Mouse (Mus musculus): ENCODE results near the gene Ly6g6d.
A peak's percentile ranks its signal among the peaks of the same experiment; 100 is the strongest.

The Ly6g6d gene

GRCm38 (mm10) chr17:35070556-35071229, 7.2 kb downstream of the Ly6g6d start:
- no peak for DNase-seq (ENCODE audit: low spot score in 2 of 2)

GRCm38 (mm10) chr17:35068213-35068914, 9.5 kb downstream of the Ly6g6d start:
- DNase-seq (ENCODE audit: low spot score in 2 of 2), result no peak

- DNase-seq (ENCODE audit: low spot score in 2 of 2), result no peak
These were observed 11.8 kb downstream of the Ly6g6d start, which contains the start of gene Mpig6b for GRCm38 (mm10) chr17:35066084-35066483. TSS of gene Mpig6b (minus strand) at chr17:35066184.

GRCm38 (mm10) chr17:35064951-35065947, 12.6 kb downstream of the Ly6g6d start, which contains the start of gene Ly6g6c:
TSS of gene Ly6g6c (plus strand) at chr17:35065388.
- peak in 1 of 2 experiments; percentile 37 for DNase-seq (ENCODE audit: low spot score in 2 of 2)

GRCm38 (mm10) chr17:35064378-35064877, 13.4 kb downstream of the Ly6g6d start:
- no peak for DNase-seq (ENCODE audit: low spot score in 2 of 2)

GRCm38 (mm10) chr17:35063466-35063865, 14.4 kb downstream of the Ly6g6d start:
- DNase-seq (ENCODE audit: low spot score in 2 of 2), result no peak

- no peak for DNase-seq (ENCODE audit: low spot score in 2 of 2)
These were observed 16.6 kb downstream of the Ly6g6d start for GRCm38 (mm10) chr17:35061299-35061698.

- peak; percentile 54 to 70 for DNase-seq (ENCODE audit: low spot score in 2 of 2)
These were observed 17.0 kb downstream of the Ly6g6d start for GRCm38 (mm10) chr17:35060737-35061297.

- DNase-seq (ENCODE audit: low spot score in 2 of 2), result no peak
These were observed 17.8 kb downstream of the Ly6g6d start for GRCm38 (mm10) chr17:35060071-35060470.

GRCm38 (mm10) chr17:35058911-35059892, 18.7 kb downstream of the Ly6g6d start, which contains the start of gene Ddah2:
TSS of gene Ddah2 (plus strand) at chr17:35059035.
- DNase-seq (ENCODE audit: low spot score in 2 of 2), result peak; percentile 88 to 95

- DNase-seq (ENCODE audit: low spot score in 2 of 2), result no peak
These were observed 19.5 kb downstream of the Ly6g6d start for GRCm38 (mm10) chr17:35058316-35058715.

- DNase-seq (ENCODE audit: low spot score in 2 of 2), result no peak
These were observed 20.8 kb downstream of the Ly6g6d start for GRCm38 (mm10) chr17:35057090-35057489.

- no peak for DNase-seq (ENCODE audit: low spot score in 2 of 2)
These were observed 22.0 kb downstream of the Ly6g6d start for GRCm38 (mm10) chr17:35055691-35056495.

GRCm38 (mm10) chr17:35052271-35052798, 25.5 kb downstream of the Ly6g6d start:
- no peak for DNase-seq (ENCODE audit: low spot score in 2 of 2)

GRCm38 (mm10) chr17:35051156-35052086, 26.4 kb downstream of the Ly6g6d start:
- peak; percentile 70 to 85 for DNase-seq (ENCODE audit: low spot score in 2 of 2)

- peak; percentile 82 to 90 for DNase-seq (ENCODE audit: low spot score in 2 of 2)
These were observed 27.6 kb downstream of the Ly6g6d start for GRCm38 (mm10) chr17:35050126-35050750.

- peak; percentile 70 to 82 for DNase-seq (ENCODE audit: low spot score in 2 of 2)
These were observed 28.3 kb downstream of the Ly6g6d start, which contains the start of gene Clic1 for GRCm38 (mm10) chr17:35049561-35050016. TSS of gene Clic1 (plus strand) at chr17:35049966.
